Mouse (Mus musculus) thymus, postnatal 4 days (tissue): ENCODE data around the gene Rab3d.
"Not testable (repeated sequence)": the region's sequence is repeated elsewhere in the genome, so short reads cannot be mapped to it uniquely, and the experiment has no call there.

Experiments
- DNase-seq: peaks from one replicate; pipeline ENCODE4 v3.0.0; 2021

Rab3d gene

GRCm38 (mm10) chr9:21904031-21904430 is 14.0 kb downstream of the Rab3d start:
- no peak for DNase-seq

GRCm38 (mm10) chr9:21901223-21901820 is 16.7 kb downstream of the Rab3d start:
- peak; percentile 28 for DNase-seq

DNA sequence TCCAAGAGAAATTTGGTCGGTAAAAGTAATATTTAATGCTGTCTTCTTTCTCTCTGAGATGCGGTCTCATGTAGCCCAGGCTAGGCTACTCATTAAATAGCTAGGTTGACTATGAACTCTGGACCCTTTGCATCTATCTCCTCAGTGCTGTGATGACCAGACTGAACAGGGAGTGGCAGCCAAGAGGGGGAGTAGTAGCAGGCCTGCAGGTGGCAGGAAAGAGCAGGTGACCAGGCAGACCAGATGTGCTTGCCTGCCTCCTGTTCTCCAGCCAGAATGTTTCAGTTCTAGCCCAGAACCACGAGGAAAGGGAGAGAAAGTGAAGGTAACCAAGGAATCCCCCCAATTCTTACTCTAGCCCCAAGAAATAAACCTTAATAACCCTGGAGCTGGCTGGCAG is 28.8 kb downstream of the Rab3d start:
- DNase-seq, result no peak

GRCm38 (mm10) chr9:21876601-21877000 is 41.4 kb downstream of the Rab3d start:
- DNase-seq, result peak; percentile 38

GRCm38 (mm10) chr9:21872204-21872603 is 45.8 kb downstream of the Rab3d start:
- DNase-seq, result no peak

GRCm38 (mm10) chr9:21870879-21871524 is 47.0 kb downstream of the Rab3d start:
- peak; percentile 69 for DNase-seq

DNA sequence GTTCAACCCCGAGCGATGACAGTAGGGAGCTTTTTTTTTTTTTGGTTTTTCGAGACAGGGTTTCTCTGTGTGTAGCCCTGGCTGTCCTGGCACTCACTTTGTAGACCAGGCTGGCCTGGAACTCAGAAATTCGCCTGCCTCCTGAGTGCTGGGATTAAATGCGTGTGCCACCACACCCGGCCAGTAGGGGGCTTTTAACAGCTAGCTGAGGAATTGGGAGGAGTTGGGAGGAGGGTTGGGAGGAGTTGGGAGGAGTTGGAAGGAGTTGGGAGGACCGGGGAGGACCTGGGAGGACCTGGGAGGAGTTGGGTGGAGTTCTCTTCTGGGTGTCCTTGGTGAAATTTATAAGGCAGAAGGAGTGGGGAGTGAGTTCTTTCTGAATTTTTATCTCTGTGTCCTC is 48.7 kb downstream of the Rab3d start:
- peak; percentile 68 for DNase-seq

GRCm38 (mm10) chr9:21867726-21868125 is 50.3 kb downstream of the Rab3d start:
- DNase-seq, result no peak

DNA sequence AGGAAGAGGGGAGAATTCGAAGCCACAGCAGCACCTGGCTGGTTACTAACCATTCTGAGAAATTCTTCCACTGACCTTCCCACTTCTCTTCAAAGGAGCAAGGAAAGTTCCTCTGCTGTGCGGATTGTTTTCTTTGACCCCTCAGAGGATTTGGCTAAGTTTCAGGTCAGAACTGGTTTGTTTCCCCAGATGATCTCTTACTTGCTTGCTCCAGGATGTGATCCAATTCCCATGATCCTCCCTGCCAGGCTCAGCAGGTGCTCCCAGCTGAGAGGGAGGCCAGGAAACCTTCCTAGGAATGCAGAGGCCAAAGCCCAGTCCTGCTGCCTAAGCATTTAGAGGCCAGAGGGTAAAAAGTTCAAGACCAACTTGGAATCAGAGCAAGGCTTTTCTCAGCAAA is 51.4 kb downstream of the Rab3d start:
- DNase-seq, result no peak

GRCm38 (mm10) chr9:21865673-21866398 is 52.2 kb downstream of the Rab3d start:
- no peak for DNase-seq

- DNase-seq, result no peak
Observed at GRCm38 (mm10) chr9:21862181-21862580, 55.8 kb downstream of the Rab3d start.

DNA sequence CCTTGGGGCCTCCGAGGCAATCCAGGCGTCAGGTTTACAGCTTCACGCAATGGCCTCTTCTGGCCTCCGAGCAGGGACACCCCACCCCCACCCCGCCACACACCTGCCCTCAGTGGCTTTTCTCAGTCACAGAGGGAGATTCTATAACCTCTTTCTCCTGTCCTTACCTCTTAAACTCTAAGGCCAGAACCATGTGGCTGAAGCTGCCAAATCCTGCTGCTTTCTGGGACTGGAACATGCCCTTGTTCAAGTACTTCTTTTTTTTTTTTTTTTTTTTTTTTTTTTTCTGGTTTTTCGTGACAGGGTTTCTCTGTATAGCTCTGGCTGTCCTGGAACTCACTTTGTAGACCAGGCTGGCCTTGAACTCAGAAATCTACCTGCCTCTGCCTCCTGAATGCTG is 57.6 kb downstream of the Rab3d start:
- DNase-seq, result not testable (repeated sequence)

DNA sequence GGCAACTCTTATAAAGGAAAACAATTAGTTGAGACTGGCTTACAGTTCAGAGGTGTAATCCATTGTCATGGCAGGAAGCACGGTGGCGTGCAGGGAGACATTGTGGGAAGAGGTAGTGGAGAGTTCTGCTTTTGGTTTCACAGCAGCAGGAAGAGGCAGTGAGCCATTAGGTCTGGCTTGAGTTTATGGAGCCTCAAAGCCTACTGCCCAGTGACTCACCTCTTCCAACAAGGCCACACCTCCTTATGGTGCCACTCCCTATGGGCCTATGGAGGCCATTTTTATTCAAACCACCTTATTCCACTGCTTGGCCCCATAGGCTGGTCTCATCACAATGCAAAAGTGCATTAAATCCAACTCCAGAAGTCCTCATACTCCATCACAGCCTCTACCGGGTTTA is 58.4 kb downstream of the Rab3d start:
- no peak for DNase-seq

GRCm38 (mm10) chr9:21858084-21858483 is 59.9 kb downstream of the Rab3d start:
- no peak for DNase-seq

DNA sequence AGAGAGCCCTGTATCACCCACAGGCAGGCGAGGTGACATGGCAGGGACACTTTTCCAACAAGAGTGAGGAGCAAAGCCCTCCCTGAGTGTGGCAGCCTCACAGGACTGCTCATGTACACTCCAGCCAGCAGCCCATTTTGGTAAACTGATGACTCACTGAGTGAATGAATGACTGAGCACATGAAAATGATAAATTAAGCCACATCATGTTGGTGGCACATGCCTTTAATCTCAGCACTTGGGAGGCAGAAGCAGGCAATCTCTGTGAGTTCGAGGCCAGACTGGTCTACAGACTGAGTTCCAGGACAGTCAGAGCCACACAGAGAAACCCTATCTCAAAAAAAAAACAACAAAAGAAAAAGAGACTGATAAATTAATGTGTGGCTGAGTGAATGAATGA is 60.5 kb downstream of the Rab3d start:
- DNase-seq, result no peak
